Mouse (Mus musculus): ENCODE data around the gene Spic.

The Spic gene

GRCm38 (mm10) chr10:88658918-88659317 is 25.9 kb downstream of the Spic start:
- no peak for ATAC-seq (ENCODE audit: insufficient number of reproducible peaks, low FRiP score, low TSS enrichment)

GRCm38 (mm10) chr10:88645448-88645847 is 39.4 kb downstream of the Spic start:
- no peak for ATAC-seq (ENCODE audit: insufficient number of reproducible peaks, low FRiP score, low TSS enrichment)

- ATAC-seq (ENCODE audit: insufficient number of reproducible peaks, low FRiP score, low TSS enrichment): no peak
Observed at GRCm38 (mm10) chr10:88631330-88631953, 53.4 kb downstream of the Spic start.

GRCm38 (mm10) chr10:88630663-88631329 is 54.0 kb downstream of the Spic start:
- no peak for ATAC-seq (ENCODE audit: insufficient number of reproducible peaks, low FRiP score, low TSS enrichment)

- ATAC-seq (ENCODE audit: insufficient number of reproducible peaks, low FRiP score, low TSS enrichment): no peak
Observed at GRCm38 (mm10) chr10:88627052-88627451, 57.8 kb downstream of the Spic start.

GRCm38 (mm10) chr10:88626176-88626575 is 58.6 kb downstream of the Spic start:
- ATAC-seq (ENCODE audit: insufficient number of reproducible peaks, low FRiP score, low TSS enrichment): no peak

Data from cerebellum, adult (tissue).